Mouse (Mus musculus): ENCODE results near the gene Dlg2.

GRCm38 (mm10) chr7:91511119-91511518 lies 1034.6 kb downstream of the Dlg2 start:
- no peak for TF ChIP-seq CTCF (IDR thresholded peaks at IDR 0.05; ENCODE audit: low read depth, low read length)
- TF ChIP-seq POLR2A (IDR thresholded peaks at IDR 0.05; ENCODE audit: borderline replicate concordance, low read depth, low read length), result no peak

All from bone marrow macrophage, adult 2 months (primary cell).